Mouse (Mus musculus): Measurements from ENCODE around the gene Gli1.

The Gli1 gene

GRCm38 (mm10) chr10:127343029-127343428, 1.3 kb upstream of the Gli1 start:
- no peak for DNase-seq

- no peak for DNase-seq
Observed at GRCm38 (mm10) chr10:127341360-127341690, 449 bp downstream of the Gli1 start.

- peak; percentile 38 for DNase-seq
Observed at GRCm38 (mm10) chr10:127340577-127341359, 1.0 kb downstream of the Gli1 start.

DNA sequence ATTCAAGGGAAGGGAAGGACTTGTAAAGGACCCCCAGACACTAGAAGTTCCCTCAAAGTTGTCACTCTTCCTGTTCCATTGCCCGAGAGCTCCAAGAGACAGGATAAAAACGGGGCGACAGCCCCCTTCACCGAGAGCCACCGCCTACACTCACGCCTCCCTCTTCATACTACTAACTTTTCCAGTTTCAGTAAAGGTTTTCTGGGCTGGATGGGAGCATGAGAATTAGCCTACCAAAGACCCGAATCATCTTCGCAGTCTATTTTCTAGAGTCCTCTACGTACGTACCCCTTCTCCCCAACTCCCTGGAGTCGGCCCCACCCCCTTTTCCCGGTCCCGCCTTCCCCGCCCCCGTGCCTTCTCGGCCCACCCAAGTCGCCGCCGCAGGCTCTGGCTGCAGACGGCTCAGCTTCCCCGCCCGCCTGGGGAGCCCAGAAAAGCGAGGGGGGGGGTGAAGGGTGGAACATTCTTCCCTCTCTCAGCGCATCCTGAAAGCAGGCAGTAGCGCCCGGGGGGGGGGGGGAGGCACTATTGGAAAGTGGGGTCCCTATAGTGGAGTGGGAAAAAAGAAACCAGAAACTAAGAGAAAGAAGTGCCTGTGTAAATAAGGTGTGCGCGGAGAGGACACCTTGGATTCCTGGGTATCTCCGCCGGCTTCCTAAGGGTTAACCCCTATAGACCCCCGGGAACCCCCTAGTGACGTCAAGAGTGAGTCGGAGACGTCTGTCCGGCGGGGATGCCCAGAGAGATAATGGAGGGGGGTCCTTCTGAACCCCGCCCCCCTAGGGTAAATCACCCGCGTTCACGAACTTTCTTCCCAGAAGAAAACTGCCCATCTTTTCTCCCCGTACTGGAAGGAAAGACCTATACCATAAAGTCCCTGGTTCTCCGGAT, 1.8 kb downstream of the Gli1 start:
- no peak for DNase-seq

GRCm38 (mm10) chr10:127338930-127339682, 2.7 kb downstream of the Gli1 start:
- DNase-seq, result peak; percentile 86

DNA sequence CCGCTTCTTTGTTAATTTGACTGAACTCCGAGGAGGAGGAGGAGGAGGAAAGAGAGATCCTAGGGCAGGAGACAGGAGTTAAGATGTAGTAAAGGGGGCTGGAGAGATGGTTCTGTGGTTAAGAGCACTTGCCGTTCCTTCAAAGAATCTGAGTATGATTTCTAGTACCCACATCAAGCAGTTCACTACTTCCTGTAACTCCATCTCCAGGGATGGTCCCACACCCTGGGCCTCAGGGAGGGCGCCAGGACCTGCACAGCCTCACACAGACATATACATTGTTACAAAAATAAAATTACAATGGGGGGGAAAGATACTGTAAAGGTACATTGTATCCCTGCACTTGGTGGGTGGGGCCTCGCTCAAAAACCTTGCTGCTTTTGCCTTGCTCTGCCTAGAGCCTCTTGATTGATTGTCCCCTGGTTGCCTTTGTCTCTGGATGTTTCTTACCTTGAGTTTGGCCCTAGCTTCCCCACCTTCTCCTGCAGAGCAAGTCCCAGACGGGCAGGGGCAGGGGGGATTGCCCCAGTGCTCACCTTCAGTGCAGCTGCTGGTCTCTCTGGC, 4.2 kb downstream of the Gli1 start:
- no peak for DNase-seq

DNA sequence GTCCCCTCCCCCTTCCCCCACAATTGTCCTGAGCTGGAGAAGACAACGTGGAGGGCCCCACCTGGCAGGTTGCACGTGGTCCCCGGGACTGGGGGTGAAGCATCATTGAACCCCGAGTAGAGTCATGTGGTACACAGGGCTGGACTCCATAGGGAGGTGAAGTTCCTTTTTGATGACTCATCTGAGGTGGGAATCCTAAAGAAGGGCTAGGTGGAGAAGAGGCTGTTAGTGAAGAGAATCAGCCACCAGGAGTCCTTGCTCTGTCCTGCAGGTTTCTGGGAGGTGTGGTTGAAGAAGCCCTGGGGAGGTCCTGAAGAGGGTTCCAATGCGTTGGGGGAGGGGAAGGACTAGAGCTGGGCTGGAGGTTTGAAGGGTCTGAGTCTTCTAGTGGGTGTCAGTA, 4.8 kb downstream of the Gli1 start:
- DNase-seq, result no peak

DNA sequence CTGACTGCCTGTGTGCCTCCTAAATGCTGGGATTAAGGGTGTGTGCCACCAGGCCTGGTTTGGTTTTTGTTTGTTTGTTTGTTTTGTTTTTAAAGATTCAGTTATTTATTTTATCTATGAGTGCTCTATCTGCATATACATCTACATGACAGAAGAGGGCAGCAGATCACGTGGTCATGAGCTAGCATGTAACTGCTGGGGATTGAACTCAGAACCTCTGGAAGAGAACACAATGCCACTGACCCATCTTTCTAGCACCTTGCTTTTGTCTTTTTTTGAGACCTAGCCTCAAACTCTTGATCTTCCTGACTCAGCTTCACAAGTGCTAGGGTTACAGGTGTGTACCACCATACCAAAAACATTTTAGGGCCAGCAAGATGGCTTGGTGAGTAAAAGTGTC, 6.5 kb downstream of the Gli1 start:
- DNase-seq, result no peak

DNA sequence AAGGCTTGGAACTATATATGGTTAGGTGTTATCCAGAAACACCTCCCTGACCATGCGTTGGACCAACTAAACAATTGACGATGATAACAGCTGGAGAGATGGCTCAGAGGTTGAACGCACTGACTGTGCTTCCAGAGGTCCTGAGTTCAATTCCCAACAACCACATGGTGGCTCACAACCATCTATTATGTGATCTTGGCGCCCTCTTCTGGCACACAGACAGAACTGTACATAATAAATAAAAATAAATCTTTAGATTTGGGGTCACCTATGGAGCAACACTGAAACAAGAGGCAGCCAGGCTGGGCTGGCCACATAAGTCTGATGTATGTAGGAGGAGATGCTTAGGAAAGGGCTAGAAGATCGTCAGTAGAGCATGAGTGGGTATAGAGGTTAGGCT, 8.6 kb downstream of the Gli1 start:
- DNase-seq, result no peak

- no peak for DNase-seq
Observed at GRCm38 (mm10) chr10:127332211-127332874, 9.4 kb downstream of the Gli1 start.

GRCm38 (mm10) chr10:127330212-127330611, 11.6 kb downstream of the Gli1 start:
- no peak for DNase-seq

DNA sequence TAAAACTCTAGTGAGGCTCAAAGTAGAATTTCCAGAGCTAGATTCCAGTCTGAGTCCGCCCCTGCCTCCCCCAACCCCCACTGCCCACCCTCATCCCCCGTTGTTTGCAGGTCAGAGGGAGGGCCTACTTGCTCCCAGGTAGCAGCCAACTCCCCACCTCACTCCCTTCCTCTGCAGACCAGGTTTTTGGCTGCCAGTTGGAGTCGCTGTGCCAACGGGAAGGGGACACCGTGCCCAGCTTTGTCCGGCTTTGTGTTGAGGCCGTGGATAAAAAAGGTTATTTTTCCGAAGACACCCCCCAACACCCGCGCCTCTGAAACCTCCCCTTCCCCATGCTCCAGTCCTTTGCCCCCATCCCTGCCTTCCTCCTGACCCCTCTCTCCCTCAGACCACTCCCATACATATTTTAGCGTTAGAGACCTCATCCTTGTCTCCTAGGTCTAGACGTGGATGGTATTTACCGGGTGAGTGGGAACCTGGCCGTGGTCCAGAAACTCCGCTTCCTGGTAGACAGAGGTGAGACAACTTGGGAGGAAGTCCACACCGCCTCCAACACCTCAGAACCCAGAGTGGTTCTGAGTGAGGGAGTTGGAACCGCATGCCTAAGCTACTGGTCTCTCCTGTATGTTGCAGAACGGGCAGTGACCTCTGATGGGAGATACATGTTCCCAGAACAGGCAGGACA, 14.2 kb downstream of the Gli1 start:
- DNase-seq, result no peak

GRCm38 (mm10) chr10:127326828-127327227, 14.9 kb downstream of the Gli1 start:
- DNase-seq, result no peak

DNA sequence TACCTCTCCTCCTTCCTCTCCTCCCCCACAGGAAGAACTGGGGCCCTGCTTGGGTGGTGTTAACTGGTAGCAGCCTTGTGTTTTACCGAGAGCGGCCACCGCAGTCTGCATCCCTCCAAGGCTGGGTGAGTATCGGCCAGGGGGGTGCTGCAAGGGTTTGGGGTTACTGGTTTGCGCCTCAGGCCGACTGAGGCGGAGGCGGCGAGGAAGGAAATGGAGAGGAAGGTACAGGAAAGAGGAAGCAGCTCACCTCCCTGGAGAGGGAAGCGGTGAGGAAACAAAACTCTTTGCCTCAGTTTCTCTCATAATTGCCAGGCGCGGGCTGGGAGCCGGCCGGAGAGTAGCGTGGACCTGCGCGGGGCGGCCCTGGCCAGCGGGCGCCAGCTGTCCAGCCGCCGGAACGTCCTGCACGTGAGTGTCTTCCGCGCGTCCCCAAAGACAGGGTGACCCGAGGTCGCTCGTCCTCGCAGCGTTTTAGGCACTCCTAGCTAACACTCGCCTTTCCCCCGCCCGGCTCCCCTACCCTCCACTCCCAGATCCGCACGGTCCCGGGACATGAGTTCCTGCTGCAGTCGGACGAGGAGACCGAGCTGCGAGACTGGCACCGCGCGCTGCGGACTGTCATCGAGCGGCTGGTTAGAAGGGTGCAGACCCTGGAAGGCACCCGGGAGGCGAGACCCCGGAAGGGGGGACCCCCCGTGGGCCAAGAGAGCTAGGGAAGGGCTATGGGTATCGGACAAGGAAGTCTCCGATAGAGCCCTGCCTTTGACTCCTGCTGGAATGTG, 15.6 kb downstream of the Gli1 start:
- DNase-seq, result no peak

DNA sequence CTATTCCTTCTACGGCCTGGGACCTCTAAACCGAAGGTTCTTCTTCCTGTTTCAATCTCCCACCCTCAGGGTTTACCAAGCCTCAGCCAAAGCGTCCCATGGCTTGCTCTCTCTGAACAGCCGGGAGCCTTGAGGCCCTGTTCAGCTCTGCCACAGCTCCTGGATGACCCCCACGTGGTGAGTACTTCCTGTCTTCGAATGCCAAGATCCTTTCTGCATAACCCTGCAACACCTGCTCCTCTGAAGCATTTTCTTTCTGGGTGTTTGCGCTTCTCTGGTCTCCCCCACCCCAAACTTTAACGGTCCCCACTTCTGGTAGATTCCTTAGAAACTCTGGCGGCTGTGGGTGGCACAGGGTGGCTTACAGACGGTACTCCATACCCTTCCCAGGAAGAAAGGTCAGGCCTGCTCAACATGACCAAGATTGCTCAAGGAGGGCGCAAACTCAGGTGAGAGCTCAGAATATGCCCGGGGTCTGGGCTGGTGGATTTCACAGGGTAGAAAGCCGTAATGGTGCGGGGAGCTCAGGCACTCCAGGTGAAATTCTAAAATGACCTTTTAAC, 16.2 kb downstream of the Gli1 start:
- DNase-seq, result no peak

GRCm38 (mm10) chr10:127324495-127324894, 17.3 kb downstream of the Gli1 start:
- no peak for DNase-seq

DNA sequence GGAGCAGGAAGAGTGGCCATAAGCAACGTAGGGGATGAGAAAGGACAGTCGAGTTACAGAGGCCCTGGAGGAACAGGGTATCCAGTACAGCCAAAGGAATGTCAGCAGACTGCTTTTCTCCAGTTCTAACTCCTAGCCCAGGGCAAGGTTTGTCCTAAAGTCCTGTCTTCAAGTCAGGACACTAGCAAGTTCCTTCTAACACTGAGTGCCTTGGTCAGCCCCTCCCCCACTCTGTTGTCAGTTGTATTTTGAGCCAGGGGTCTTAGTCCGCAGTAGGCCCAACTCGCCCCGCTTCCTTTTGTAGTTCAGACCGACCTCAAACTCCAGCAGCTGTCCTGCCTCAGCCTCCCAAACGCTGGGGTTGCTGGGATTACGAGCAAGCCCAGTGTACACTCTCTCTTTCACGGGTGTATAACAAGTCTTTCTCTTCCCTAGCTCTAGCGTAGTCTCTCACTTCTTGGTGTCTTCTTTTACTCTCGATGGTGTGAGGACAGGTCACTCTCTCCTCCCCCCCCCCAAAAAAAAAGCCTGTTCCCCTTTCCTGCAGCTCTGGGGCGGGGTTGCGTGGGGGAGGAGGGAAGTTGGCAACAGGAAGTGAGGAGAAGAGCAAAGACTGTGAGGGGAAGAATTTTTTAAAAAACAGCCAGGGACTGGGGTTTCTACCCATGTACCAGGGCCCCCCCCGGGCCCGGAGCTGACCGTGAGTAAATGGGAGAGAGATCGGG, 18.5 kb downstream of the Gli1 start:
- no peak for DNase-seq

DNA sequence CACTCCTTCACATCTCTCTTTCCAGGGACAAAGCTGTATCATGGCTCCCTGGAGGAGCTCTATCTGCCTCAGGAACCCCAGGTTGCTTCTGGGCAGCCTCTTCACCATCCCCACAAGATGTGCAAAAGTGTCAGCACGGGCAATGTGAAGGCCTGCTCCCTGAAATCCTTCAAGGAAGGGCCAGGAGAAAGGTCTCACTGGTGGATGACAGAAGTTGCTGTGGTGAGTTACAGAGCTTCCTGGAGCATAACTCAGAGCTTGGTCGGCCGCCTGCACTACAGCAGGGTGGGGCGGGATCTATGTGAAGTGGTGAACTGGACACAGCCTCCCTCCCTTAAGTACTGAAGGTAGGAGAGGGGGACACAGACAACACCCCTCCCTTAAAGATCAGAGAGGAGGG, 19.1 kb downstream of the Gli1 start:
- no peak for DNase-seq

- no peak for DNase-seq
Observed at GRCm38 (mm10) chr10:127322178-127322577, 19.6 kb downstream of the Gli1 start.

DNA sequence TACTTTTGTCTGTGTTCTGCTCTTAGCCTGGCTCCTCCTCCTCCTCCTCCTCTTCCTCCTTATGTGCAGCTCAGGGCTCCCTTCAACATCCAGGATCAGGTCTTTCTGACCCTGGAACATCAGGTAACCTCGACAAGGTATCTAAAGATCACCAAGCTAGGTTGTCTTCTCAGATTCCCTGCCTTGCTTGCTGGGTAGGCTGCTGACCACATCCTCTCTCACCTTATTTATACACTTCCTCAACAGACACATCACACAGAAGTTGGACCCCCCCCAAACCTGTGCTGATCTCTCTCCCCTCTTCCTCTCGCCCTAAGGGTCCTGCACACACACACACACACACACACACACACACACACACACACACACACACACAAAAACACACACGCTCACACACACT, 20.2 kb downstream of the Gli1 start, which contains the start of gene Arhgap9:
Arhgap9 (plus strand) TSS at position 344 of the 400 bp plus-strand sequence.
- no peak for DNase-seq

Measured in cerebellum, adult 11-12 months (tissue).